Mouse (Mus musculus): ENCODE results near the gene Blmh.

DNA sequence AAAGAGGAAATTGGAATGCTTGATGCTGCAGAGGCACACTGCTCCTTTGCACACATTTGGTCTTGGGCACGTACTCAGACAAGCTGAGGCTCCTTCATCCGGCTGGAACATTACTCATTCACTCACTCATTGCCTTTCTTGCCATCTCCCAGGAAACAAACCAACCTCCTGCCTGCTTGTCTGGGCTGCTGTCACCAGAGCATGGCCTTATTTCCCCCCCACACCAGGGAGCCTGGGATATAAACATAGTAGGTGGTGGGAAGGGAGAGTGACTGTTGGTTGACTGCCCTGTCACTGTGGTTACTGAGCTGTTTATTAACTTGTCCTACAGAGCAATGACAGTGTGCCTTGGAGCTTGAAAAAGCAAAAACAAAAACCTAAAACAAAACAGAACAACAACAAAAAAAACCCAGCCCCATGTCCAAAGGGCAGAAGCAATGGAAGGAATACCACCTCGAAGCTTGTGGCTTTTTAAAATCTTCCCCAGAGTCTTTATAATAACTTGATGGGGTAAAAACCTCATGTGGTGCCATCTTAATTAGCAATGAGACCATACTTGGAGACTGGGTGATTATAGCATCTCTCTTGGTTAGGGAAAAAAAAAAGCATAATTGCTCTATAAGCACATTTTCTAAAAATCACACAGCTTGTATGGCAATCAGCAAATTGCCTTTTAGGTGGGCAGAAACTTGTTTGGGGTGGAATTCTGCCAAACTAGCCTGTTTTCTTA lies 13.1 kb upstream of the Blmh start:
- no peak for TF ChIP-seq CTCF (IDR thresholded peaks at IDR 0.05; ENCODE audit: insufficient read depth, low read depth, low read length)
- TF ChIP-seq POLR2A (IDR thresholded peaks at IDR 0.05; ENCODE audit: insufficient read depth, low read depth, low read length): no peak
